Mouse (Mus musculus): ENCODE results near the gene Gm43951.
"Not testable (repeated sequence)": the region's sequence is repeated elsewhere in the genome, so short reads cannot be mapped to it uniquely, and the experiment has no call there.

Gene Gm43951

GRCm38 (mm10) chr11:72196506-72196905, 10.1 kb downstream of the Gm43951 start:
- DNase-seq = no peak

GRCm38 (mm10) chr11:72194259-72194658, 12.4 kb downstream of the Gm43951 start:
- no peak for DNase-seq

GRCm38 (mm10) chr11:72190857-72191256, 15.8 kb downstream of the Gm43951 start:
- DNase-seq = no peak

GRCm38 (mm10) chr11:72184252-72184651, 22.4 kb downstream of the Gm43951 start:
- DNase-seq = no peak

- no peak for DNase-seq
Observed at GRCm38 (mm10) chr11:72181136-72181535, 25.5 kb downstream of the Gm43951 start.

- DNase-seq = no peak
Observed at GRCm38 (mm10) chr11:72180556-72180955, 26.1 kb downstream of the Gm43951 start.

- DNase-seq = no peak
Observed at GRCm38 (mm10) chr11:72176553-72176952, 30.1 kb downstream of the Gm43951 start.

GRCm38 (mm10) chr11:72175966-72176365, 30.7 kb downstream of the Gm43951 start:
- DNase-seq = no peak

GRCm38 (mm10) chr11:72174721-72175120, 31.9 kb downstream of the Gm43951 start:
- no peak for DNase-seq

GRCm38 (mm10) chr11:72173506-72173905, 33.1 kb downstream of the Gm43951 start:
- DNase-seq = no peak

- not testable (repeated sequence) for DNase-seq
Observed at GRCm38 (mm10) chr11:72171906-72172305, 34.7 kb downstream of the Gm43951 start.

GRCm38 (mm10) chr11:72169871-72170270, 36.8 kb downstream of the Gm43951 start:
- DNase-seq = no peak

- DNase-seq = no peak
Observed at GRCm38 (mm10) chr11:72163198-72163597, 43.4 kb downstream of the Gm43951 start.

GRCm38 (mm10) chr11:72156624-72157023, 50.0 kb downstream of the Gm43951 start:
- no peak for DNase-seq

GRCm38 (mm10) chr11:72155981-72156428, 50.6 kb downstream of the Gm43951 start:
- DNase-seq = no peak

GRCm38 (mm10) chr11:72155186-72155980, 51.3 kb downstream of the Gm43951 start:
- DNase-seq = no peak
